Mouse (Mus musculus) small intestine, adult 2 months (tissue): ENCODE measurements at regions not wholly inside any gene's neighbourhood (a gene's known extent, or its start where the extent isn't known, plus 50 kb on each side); places are given as distances from the start of the nearest gene placed in this dataset.

Source experiments
- H3K27ac ChIP-seq: fragments of 200-500 bp; 2 replicates; pipeline ENCODE4 v1.5.1; 2012; ENCODE audit warnings: low read depth, low read length, control low read depth, inconsistent platforms; ENCODE audit not compliant: insufficient read depth
- H3K27me3 ChIP-seq: fragments of 200-500 bp; 2 replicates; pipeline ENCODE4 v1.6.1; 2012; ENCODE audit warnings: mild to moderate bottlenecking, moderate library complexity, low read length, inconsistent platforms; ENCODE audit not compliant: control insufficient read depth, insufficient read depth
- H3K36me3 ChIP-seq: fragments of 200-500 bp; 2 replicates; pipeline ENCODE4 v1.6.1; 2012; ENCODE audit warnings: mild to moderate bottlenecking, low read length, control low read depth, inconsistent platforms; ENCODE audit not compliant: control insufficient read depth, insufficient read depth
- H3K4me1 ChIP-seq: fragments of 200-500 bp; 2 replicates; pipeline ENCODE4 v1.6.1; 2012; ENCODE audit warnings: low read length, inconsistent platforms, mixed read lengths; ENCODE audit not compliant: control insufficient read depth, insufficient read depth, insufficient read length
- H3K4me3 ChIP-seq: fragments of 200-500 bp; 2 replicates; pipeline ENCODE4 v1.5.1; 2012; ENCODE audit warnings: low read depth, mild to moderate bottlenecking, control low read depth, inconsistent platforms, low read length, moderate library complexity
- CTCF ChIP-seq: fragments of 200-500 bp; IDR thresholded peaks from 2 replicates; pipeline ENCODE4 v1.5.1; 2012; ENCODE audit warnings: low read depth, mild to moderate bottlenecking, control low read depth, inconsistent platforms, low read length, moderate library complexity, mixed read lengths; ENCODE audit not compliant: insufficient replicate concordance, insufficient read length; ENCODE audit errors: extremely low read depth
- POLR2A ChIP-seq: fragments of 200-500 bp; IDR thresholded peaks from 2 replicates; pipeline ENCODE4 v1.6.1; 2012; ENCODE audit warnings: low read depth, mild to moderate bottlenecking, control low read depth, inconsistent platforms, low read length, moderate library complexity
- WGBS: fragments of 180-500 bp; shearing (Covaris S2); methylation state at CpG from one replicate; pipeline ENCODE4 v1.1.7; 2018; 5-methylcytosine and 5-hydroxymethylcytosine counted together

DNA sequence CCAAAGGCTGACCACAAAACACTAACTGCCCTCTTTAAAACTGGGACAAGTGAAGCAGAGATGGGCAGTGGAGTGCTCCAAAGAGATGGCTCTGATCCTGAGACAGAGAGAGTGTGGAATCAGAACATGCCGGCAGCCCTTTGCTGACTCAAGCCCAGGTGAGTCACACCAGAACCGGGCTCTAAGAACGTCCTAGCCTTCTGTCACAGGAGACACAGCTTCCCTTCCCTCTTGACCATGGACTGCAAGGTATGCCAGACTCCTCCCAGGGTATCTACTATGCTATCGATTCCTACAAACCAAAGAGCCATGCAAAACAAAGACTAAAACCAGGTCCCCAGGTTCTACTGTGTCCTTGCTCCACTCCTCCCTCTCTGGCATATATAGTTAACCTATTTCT is 98.0 kb downstream of the Dhx15 start:
- no peak for TF ChIP-seq POLR2A
- TF ChIP-seq CTCF: no peak
- no peaks in the 10 kb centered on the region for H3K36me3 ChIP-seq
- no peaks in the 10 kb centered on the region for H3K4me1 ChIP-seq
- no peak overlapping the region for H3K4me3 ChIP-seq
- H3K27ac ChIP-seq: no peak overlapping the region
- H3K27me3 ChIP-seq: no peaks in the 10 kb centered on the region
- WGBS: 71% methylated on average over 4 of the region's 4 CpGs

GRCm38 (mm10) chr5:52088131-52088530 is 102.2 kb downstream of the Dhx15 start:
- TF ChIP-seq CTCF: no peak
- no peak overlapping the region for H3K27ac ChIP-seq
- H3K4me3 ChIP-seq: no peak overlapping the region
- H3K36me3 ChIP-seq: no peaks in the 10 kb centered on the region
- H3K27me3 ChIP-seq: no peaks in the 10 kb centered on the region
- H3K4me1 ChIP-seq: no peaks in the 10 kb centered on the region
- WGBS: 73% methylated on average over 10 of the region's 10 CpGs

DNA sequence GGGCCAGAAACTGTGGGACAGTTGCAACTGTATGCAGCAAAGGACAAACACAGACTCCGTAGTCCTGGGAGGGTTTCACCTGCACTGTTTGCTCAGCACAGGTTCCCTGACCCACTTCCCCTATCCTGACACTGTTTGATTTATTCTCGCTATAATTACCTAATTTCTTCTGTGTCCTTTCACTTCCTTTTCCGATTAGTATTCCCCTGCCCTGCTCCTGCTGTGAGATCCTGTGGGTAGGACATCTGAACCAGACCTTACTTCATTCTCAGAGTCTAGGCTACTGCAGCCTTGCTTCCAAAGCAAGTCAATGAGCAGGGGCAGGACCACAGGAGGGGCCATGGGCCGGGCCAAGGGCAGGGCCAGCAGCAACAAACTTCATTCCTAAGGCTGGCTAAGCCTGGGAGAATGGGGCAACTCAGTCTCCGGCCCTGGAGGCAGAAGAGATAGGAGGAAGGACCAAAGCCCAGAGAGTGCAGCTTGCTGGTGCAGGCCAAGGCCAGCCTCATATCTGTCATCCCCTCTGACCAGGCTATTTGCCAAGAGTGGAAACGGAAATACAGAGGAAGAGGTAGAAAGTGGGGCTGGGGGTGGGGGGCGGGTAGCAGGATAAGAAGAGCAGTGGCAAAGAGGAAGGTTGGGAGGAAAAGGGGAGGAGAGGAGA is 103.4 kb downstream of the Dhx15 start:
- WGBS: 24% methylated on average over 7 of the region's 7 CpGs
- no peak overlapping the region for H3K4me3 ChIP-seq
- H3K4me1 ChIP-seq: no peaks in the 10 kb centered on the region
- no peaks in the 10 kb centered on the region for H3K27me3 ChIP-seq
- no peak for TF ChIP-seq POLR2A
- no peak for TF ChIP-seq CTCF
- no peak overlapping the region for H3K27ac ChIP-seq
- H3K36me3 ChIP-seq: no peaks in the 10 kb centered on the region

- 72% methylated on average over 4 of the region's 4 CpGs for WGBS
- Histone ChIP-seq H3K36me3 (no peaks in the 10 kb centered on the region), H3K4me1 (peaks cover 4% of the 10 kb centered on the region; the same call in 1 of the 2 replicates), H3K27ac (no peak overlapping the region), H3K4me3 (no peak overlapping the region), H3K27me3 (no peaks in the 10 kb centered on the region)
- TF ChIP-seq CTCF (no peak), POLR2A (no peak)
Measured at GRCm38 (mm10) chr5:52080268-52080667, 110.0 kb downstream of the Dhx15 start.

GRCm38 (mm10) chr5:52077696-52078095 is 112.6 kb downstream of the Dhx15 start:
- Histone ChIP-seq H3K4me3 (no peak overlapping the region), H3K27me3 (no peaks in the 10 kb centered on the region), H3K27ac (no peak overlapping the region), H3K4me1 (peaks cover 4% of the 10 kb centered on the region; the same call in 1 of the 2 replicates), H3K36me3 (no peaks in the 10 kb centered on the region)
- TF ChIP-seq POLR2A (no peak), CTCF (no peak)
- whole genome bisulfite sequencing: 80% methylated on average over 3 of the region's 3 CpGs

GRCm38 (mm10) chr5:52075096-52075495 is 115.2 kb downstream of the Dhx15 start:
- no peak for TF ChIP-seq CTCF
- TF ChIP-seq POLR2A: no peak
- Histone ChIP-seq H3K4me3 (no peak overlapping the region), H3K27ac (no peak overlapping the region), H3K4me1 (peaks cover 4% of the 10 kb centered on the region; the same call in 1 of the 2 replicates), H3K36me3 (no peaks in the 10 kb centered on the region), H3K27me3 (no peaks in the 10 kb centered on the region)
- 25% methylated on average over 2 of the region's 2 CpGs for WGBS

- H3K27ac ChIP-seq: no peak overlapping the region
- no peaks in the 10 kb centered on the region for H3K36me3 ChIP-seq
- WGBS: 32% methylated on average over 16 of the region's 16 CpGs
- no peaks in the 10 kb centered on the region for H3K4me1 ChIP-seq
- TF ChIP-seq CTCF (peak; percentile 89; the same call in 1 of the 2 replicates), POLR2A (no peak)
- no peaks in the 10 kb centered on the region for H3K27me3 ChIP-seq
- no peak overlapping the region for H3K4me3 ChIP-seq
Measured at GRCm38 (mm10) chr5:52064804-52065451, 125.4 kb downstream of the Dhx15 start.
